Mouse (Mus musculus): ENCODE measurements around the gene Gm9945.

GRCm38 (mm10) chr11:53475620-53476019, 4.3 kb upstream of the Gm9945 start:
- no peak for TF ChIP-seq POLR2A (IDR thresholded peaks at IDR 0.05; ENCODE audit: insufficient read depth, low read length)
- TF ChIP-seq CTCF (IDR thresholded peaks at IDR 0.05; ENCODE audit: low read depth, low read length) = no peak
